Mouse (Mus musculus) limb, embryonic 13.5 days (tissue): ENCODE measurements around the gene Serpina3a. TPM values are rescaled to one million over a fixed set of nuclear protein-coding genes. Genes with fewer than 3 reads are reported as not detected.

Experiments used
- ATAC-seq: fragments of 200-750 bp; cut with Nextera tagmentation; 2 replicates; pipeline ENCODE4 v1.8.0; 2017; ENCODE audit warnings: low read depth, moderate number of reproducible peaks, moderate TSS enrichment; ENCODE audit not compliant: low FRiP score
- H3K27ac ChIP-seq: fragments of 300-500 bp; sonication (generic); 2 replicates; pipeline ENCODE4 v1.5.1; 2015; ENCODE audit warnings: inconsistent platforms, mild to moderate bottlenecking, moderate library complexity
- H3K27me3 ChIP-seq: fragments of 300-500 bp; sonication (generic); 2 replicates; pipeline ENCODE4 v1.6.1; 2015; ENCODE audit warnings: mild to moderate bottlenecking, inconsistent platforms
- H3K36me3 ChIP-seq: fragments of 300-500 bp; sonication (generic); 2 replicates; pipeline ENCODE4 v1.6.1; 2015; ENCODE audit warnings: inconsistent platforms, mild to moderate bottlenecking, moderate library complexity
- H3K4me1 ChIP-seq: fragments of 300-500 bp; sonication (generic); 2 replicates; pipeline ENCODE4 v1.6.1; 2015; ENCODE audit warnings: inconsistent platforms
- H3K4me2 ChIP-seq: fragments of 300-500 bp; sonication (generic); replicated peaks from 2 replicates; pipeline ENCODE4 v1.6.1; 2015; ENCODE audit warnings: inconsistent platforms, mild to moderate bottlenecking, moderate library complexity
- H3K4me3 ChIP-seq: fragments of 300-500 bp; sonication (generic); 2 replicates; pipeline ENCODE4 v1.5.1; 2015; ENCODE audit warnings: moderate library complexity, mild to moderate bottlenecking, inconsistent platforms
- H3K9ac ChIP-seq: fragments of 300-500 bp; sonication (generic); 2 replicates; pipeline ENCODE4 v1.6.1; 2015; ENCODE audit warnings: mild to moderate bottlenecking, inconsistent platforms
- H3K9me3 ChIP-seq: fragments of 300-500 bp; sonication (generic); 2 replicates; pipeline ENCODE4 v1.6.1; 2016; ENCODE audit warnings: inconsistent platforms
- WGBS: fragments of 180-500 bp; shearing (Covaris S2); methylation state at CpG from one replicate; pipeline ENCODE4 v1.1.7; 2015; 5-methylcytosine and 5-hydroxymethylcytosine counted together
- polyA plus RNA-seq: library from polyadenylated mRNA; unstranded; fragments of >200 nt; fragmentation: Nextera tagmentation; extraction: Ambion mirVana; gene quantifications from 2 replicates; pipeline ENCODE4 v1.2.1, GENCODE M21; 2015

Serpina3a gene
- polyA plus RNA-seq, 1 experiment from 2014 or later = not detected

- Histone ChIP-seq H3K27ac (no peak overlapping the region), H3K9me3 (peaks cover 5% of the 10 kb centered on the region; the same call in 1 of the 2 replicates), H3K27me3 (no peaks in the 10 kb centered on the region), H3K4me2 (no peak overlapping the region), H3K36me3 (no peaks in the 10 kb centered on the region), H3K4me1 (no peaks in the 10 kb centered on the region), H3K4me3 (no peak overlapping the region), H3K9ac (no peak overlapping the region)
- no peak for ATAC-seq
- WGBS = 82% methylated on average over 2 of the region's 2 CpGs
Observed at GRCm38 (mm10) chr12:104151989-104152388, 39.5 kb downstream of the Serpina3a start.

- 78% methylated on average over 3 of the region's 3 CpGs for WGBS
- no peaks in the 10 kb centered on the region for H3K36me3 ChIP-seq
- H3K27ac ChIP-seq = no peak overlapping the region
- no peak overlapping the region for H3K4me2 ChIP-seq
- H3K4me1 ChIP-seq = no peaks in the 10 kb centered on the region
- peaks cover 5% of the 10 kb centered on the region; the same call in 1 of the 2 replicates for H3K9me3 ChIP-seq
- no peak overlapping the region for H3K9ac ChIP-seq
- ATAC-seq = no peak
- no peaks in the 10 kb centered on the region for H3K27me3 ChIP-seq
- no peak overlapping the region for H3K4me3 ChIP-seq
Observed at GRCm38 (mm10) chr12:104153041-104153645, 40.6 kb downstream of the Serpina3a start.

DNA sequence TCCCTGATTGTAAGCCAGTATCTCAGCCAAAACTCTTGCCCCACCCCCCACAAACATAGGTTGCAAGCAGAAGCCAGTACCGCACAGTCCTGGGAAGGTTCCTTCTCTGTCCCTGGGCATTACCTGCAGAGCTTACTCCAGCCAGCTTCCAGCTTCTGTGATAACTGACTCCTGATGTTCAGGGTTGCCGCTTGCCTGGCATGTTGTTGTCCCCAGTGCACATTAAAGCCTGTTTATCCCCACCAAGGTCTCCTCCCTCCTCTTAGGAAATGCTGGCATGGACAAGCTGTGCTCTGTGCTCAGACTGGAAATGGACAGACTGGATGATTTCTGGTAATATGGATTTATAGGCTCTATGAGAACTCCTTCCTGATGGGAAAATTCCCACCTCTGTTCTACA is 41.1 kb downstream of the Serpina3a start, which contains the start of gene Serpina3c:
Gene Serpina3c, minus strand, starts transcription at position 215 of the 400 bp plus-strand sequence.
- H3K9me3 ChIP-seq = peaks cover 5% of the 10 kb centered on the region; the same call in 1 of the 2 replicates
- H3K36me3 ChIP-seq = no peaks in the 10 kb centered on the region
- no peak within 1 kb of the TSS for H3K9ac ChIP-seq
- ATAC-seq = no peak
- WGBS = 87% methylated on average over 2 of the region's 2 CpGs
- no peak within 1 kb of the TSS for H3K4me3 ChIP-seq
- no peak within 1 kb of the TSS for H3K4me2 ChIP-seq
- H3K4me1 ChIP-seq = no peaks in the 10 kb centered on the region
- no peaks in the 10 kb centered on the region for H3K27me3 ChIP-seq
- no peak within 1 kb of the TSS for H3K27ac ChIP-seq

Other genes starting within 250 kb of the Serpina3a start
- 0.14 and 0.69 TPM in 2 replicates for gene Serpina1a, start 249.2 kb upstream of the Serpina3a start, polyA plus RNA-seq
- 0.46 TPM in 1 of 2 replicates, not detected in the other for gene Serpina1c, start 207.8 kb upstream of the Serpina3a start, polyA plus RNA-seq
- 0.45 TPM in 1 of 2 replicates, not detected in the other for gene Serpina1e, start 153.7 kb upstream of the Serpina3a start, polyA plus RNA-seq
- gene Serpina11, start 122.8 kb upstream of the Serpina3a start, polyA plus RNA-seq = not detected in 2 replicates
- not detected in 2 replicates for gene Serpina9, start 99.0 kb upstream of the Serpina3a start, polyA plus RNA-seq
- gene Serpina12, start 68.3 kb upstream of the Serpina3a start, polyA plus RNA-seq = not detected in 2 replicates
- not detected in 2 replicates for gene Serpina5, start 11.6 kb upstream of the Serpina3a start, polyA plus RNA-seq
- not detected in 2 replicates for gene Serpina3b, start 15.3 kb downstream of the Serpina3a start, polyA plus RNA-seq
- not detected in 2 replicates for gene Serpina3c, start 41.1 kb downstream of the Serpina3a start, polyA plus RNA-seq
- not detected in 2 replicates for gene Serpina3f, start 101.8 kb downstream of the Serpina3a start, polyA plus RNA-seq
- gene Serpina3g, start 123.5 kb downstream of the Serpina3a start, polyA plus RNA-seq = 0.72 and 1.2 TPM in 2 replicates
- 0.59 and 0.70 TPM in 2 replicates for gene Serpina3i, start 150.4 kb downstream of the Serpina3a start, polyA plus RNA-seq
- gene Serpina3j, start 201.8 kb downstream of the Serpina3a start, polyA plus RNA-seq = not detected in 2 replicates
- not detected in 2 replicates for gene Serpina3k, start 225.8 kb downstream of the Serpina3a start, polyA plus RNA-seq
- gene Serpina3m, start 225.8 kb downstream of the Serpina3a start, polyA plus RNA-seq = not detected in 2 replicates